Mouse (Mus musculus) layer of hippocampus, adult 11-12 months (tissue): ENCODE results near the gene Glp2r.

ENCODE experiments used
- DNase-seq: peaks from one replicate; pipeline ENCODE4 v3.0.0; 2022; ENCODE audit warnings: low spot score

Gene Glp2r

GRCm38 (mm10) chr11:67657685-67658382, 113.1 kb downstream of the Glp2r start:
- DNase-seq = peak; percentile 60

DNA sequence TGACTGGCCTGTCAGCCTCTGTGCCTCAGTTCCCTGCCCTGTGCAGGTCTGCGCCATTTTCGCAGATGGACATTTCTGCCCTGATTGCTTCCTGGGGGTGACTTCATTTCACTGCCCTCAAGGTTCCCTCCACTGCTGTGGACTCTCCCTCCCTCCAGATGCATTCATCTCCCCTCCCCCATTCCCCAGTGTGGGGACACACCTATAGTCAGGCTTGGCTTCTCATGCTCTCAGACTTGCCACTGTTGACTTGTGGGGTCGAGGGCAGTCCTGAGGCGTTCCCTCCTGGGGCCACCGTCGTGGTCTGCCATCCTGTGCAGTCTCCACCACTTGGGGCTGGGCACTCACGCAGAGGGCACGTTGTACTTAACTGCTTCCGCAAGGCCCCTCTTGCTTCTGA, 114.1 kb downstream of the Glp2r start:
- DNase-seq = no peak

- no peak for DNase-seq
Measured at GRCm38 (mm10) chr11:67656366-67656765, 114.6 kb downstream of the Glp2r start.

GRCm38 (mm10) chr11:67655236-67655959, 115.6 kb downstream of the Glp2r start:
- DNase-seq = peak; percentile 69

GRCm38 (mm10) chr11:67654514-67654913, 116.4 kb downstream of the Glp2r start:
- DNase-seq = no peak

DNA sequence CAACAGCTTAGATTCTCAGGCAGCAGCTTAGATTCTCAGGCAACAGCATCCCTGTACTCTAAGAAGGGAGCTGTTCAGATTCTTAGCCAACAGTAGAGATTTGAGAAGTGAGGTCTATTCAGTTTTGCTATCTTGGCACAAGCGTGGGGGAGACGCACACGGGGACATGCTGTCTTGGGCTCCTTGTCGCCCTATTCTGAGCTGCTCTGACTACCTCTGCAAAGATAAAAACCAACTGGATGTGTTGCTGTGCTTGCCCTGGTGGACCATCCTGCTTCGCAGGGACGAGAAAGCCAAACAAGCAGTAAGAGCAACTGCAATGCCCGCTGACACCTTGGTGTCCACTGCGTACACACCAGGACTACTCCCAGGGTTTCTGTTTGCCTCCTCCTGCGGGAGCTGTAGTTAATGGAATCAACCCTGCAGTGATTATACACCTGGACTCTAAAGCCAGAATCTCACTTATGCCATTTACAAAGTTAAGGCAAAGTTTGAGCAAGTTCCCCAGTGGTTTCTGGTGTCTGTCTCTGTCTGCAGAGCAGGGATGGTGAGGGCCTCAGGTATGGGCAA, 117.3 kb downstream of the Glp2r start:
- DNase-seq = no peak

DNA sequence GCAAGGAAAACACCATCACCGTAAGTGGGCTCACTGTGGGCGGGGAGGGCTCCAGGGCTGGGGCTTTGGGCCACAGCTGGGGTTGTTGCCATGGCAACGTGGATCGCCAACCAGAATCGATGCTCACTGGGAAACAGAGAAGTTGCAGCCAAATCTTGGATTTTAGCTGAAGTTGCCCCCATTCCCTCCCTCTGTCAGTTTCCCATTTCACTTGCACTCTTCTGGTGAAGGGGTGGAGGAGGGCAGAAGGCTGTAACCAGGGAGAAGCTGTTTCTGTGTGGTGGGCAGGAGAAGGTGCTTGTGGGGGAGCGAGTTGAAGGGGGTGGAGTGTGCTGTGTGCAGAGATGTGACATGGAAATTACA, 118.1 kb downstream of the Glp2r start:
- DNase-seq = no peak

GRCm38 (mm10) chr11:67652194-67652892, 118.6 kb downstream of the Glp2r start:
- peak; percentile 54 for DNase-seq

DNA sequence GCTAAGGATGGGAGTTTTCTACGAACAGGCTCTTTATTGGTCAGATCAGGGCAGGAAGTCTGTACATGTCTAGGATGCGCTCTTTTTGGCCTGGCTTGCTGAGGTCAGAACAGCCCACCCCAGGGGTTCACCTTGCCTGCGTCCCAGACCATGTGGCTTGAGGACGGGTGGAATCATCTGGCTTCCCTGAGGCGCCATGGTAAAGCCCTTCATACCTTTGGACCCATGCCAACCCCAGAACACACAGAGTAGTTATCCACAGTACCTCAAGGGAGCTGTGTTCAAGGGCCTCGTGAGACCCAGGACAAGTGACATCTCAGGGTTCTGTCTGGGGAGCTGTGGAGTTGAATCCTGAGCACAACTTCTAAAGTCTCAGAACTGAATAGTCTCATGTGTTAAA, 119.2 kb downstream of the Glp2r start:
- DNase-seq = no peak

DNA sequence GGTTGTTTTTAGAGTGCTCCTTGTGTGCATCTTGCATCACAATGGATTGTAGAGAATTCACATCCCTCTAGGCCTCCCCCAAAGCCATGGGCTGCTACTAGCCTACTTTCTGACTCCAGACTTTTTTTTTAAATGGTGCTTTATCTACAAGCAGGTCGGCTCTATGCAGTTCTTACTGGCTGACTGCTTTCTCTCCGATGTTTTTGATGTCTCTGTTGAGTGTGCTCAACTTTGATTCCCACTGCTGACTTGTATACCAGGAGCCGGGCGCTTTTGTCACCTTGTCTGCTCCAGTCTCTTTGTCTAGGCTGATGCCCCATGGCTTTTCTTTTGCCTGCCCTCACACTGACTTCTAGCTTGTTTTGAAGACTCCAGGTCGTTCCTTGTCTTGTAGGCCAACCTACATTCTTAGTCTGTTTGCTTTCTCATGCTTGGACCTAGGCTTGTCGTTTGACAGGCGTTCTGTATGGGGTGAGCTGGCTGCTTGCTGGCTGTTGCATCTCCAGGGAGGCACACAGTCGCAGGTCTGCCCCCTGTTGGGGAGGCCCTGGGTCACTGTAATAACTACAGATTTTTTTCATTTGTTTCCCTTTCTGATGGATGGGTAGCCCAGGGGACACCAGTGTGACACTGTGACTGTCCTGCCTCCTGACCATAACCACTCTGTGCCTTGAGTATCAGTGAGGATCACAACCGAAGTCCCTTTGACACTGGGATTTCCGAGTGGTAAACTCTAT, 120.8 kb downstream of the Glp2r start:
- DNase-seq = no peak

- peak; percentile 74 for DNase-seq
Measured at GRCm38 (mm10) chr11:67648651-67649407, 122.1 kb downstream of the Glp2r start.

DNA sequence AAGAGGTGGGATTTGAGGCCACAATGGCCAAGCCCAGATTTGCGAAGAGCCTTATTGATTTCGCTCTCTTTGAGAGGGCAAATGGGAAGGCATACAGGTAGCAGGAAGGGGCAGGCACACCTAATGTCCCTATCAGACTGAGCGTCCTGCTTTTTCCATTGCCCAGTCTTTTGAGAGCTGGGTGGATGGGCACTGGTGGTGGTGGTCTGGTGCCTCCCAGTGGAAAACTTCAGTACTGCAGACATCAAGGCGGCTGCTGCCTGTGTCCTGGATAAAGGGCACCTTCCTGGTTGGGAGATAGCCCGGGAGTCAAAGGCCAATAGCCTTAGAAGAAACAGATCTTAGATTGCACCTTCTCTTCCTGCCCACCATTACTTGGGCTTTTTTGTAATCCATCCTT, 123.2 kb downstream of the Glp2r start:
- peak; percentile 88 for DNase-seq

DNA sequence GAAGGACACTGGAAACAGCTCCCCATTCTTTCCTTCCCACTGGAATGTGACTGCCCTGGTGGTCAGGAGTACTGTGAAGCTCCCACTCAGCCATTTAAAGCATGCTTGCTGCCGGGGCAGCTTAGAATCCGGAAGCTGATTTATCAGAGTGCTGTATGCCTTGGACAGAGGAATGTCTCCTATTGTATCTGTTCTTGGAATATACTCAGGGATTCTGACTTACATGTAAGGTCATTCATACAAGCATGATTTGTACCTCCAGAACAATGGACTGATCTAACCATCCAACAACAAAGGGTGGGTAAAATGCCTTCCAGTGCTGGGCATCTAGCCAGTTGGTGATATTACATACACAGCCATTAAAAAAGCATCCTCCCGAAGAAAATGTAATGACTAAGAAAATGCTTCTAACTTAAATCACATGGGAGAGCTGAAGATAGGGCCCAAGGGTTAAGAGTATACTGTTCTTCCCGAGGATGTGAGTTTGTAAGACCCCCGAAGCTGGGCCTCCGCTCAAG, 126.3 kb downstream of the Glp2r start:
- no peak for DNase-seq

DNA sequence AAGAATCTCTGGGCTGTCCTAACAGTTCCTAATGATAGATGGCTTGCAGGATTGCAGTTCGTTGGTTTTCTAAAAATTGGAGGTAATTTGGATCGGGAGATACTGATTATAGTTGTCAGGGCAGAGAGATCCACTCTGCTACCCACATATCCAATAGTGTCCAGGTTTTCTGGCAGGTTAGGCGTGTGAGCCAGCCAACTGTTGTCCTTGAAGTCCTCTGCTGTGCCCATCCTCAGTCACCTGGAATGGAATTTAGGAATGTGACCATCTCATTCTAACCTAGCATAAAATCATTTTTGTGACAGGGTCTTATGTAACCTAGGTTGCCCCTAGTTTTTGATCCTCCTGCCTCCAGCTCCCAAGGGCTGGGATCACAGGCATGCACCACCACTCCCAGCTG, 127.5 kb downstream of the Glp2r start:
- DNase-seq = no peak

GRCm38 (mm10) chr11:67642835-67643234, 128.1 kb downstream of the Glp2r start:
- DNase-seq = no peak

DNA sequence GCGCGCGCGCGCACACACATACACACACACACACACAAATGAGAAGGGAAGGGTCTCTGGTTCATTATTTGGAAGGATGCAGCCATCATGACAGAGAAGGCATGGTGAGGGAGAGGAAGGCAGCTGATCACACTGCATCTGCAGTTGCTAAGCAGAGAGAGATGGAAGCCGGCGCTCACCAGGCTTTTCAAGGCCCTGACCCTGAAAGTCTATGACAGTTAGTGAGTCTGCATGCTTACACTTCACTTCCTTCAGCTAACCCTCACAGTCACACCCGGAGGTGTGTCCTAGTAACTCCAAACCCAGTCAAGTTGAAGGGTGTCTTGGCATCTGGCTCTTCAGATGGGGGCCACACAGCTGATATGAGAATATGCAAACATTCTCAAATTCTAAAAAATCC, 128.5 kb downstream of the Glp2r start:
- no peak for DNase-seq

- DNase-seq = no peak
Measured at GRCm38 (mm10) chr11:67640299-67640698, 130.7 kb downstream of the Glp2r start.

DNA sequence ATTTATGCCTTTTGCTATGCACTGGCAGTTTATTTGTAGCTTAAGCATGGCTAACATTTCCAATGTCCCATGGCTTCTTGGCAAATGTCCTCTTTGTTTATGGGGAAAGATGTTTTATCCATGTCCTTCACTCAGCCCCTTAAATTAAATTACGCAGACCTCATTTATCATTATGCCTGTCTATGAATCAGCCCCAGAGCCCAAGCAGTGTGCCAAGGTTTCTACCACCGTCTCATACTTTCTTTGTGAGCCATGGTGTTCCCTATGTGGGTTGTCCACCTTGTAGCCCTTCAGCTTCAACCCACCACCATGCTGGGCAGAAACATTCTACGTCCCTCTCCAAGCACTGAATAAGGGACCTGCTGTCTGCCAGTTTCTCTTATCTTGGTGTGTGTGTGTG, 132.6 kb downstream of the Glp2r start:
- DNase-seq = no peak

DNA sequence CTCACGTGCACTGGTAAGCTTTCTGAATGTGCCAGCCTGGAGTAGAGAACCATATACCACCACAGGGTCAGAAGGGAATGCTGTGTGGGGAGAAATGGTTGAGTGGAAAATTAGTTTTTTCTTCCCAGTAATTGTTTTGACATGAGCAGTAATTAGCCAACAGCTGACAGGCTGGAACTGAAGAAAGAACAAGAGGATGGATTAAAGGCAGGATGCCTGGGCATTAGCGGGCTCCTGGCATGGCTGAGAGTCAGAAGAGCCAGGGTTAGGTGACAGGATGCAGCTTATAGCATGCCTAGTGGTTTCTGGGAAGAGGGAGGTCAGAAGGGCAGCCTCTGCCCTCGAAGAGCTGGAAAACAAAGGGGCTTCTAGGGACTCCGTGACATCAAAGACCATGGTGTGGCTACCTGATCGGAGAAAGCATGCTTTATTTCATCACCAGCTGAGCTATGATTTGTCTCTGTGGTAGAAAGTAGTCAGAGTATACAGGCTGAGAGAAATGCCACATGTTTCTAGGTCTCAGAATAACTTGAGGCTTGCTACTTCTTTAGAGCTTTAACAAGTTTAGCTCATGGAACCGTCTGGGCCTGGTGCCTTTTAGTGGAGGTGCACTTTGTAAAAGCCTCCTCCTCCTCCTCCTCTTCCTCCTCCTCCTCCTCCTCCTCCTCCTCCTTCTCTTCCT, 133.9 kb downstream of the Glp2r start:
- no peak for DNase-seq

DNA sequence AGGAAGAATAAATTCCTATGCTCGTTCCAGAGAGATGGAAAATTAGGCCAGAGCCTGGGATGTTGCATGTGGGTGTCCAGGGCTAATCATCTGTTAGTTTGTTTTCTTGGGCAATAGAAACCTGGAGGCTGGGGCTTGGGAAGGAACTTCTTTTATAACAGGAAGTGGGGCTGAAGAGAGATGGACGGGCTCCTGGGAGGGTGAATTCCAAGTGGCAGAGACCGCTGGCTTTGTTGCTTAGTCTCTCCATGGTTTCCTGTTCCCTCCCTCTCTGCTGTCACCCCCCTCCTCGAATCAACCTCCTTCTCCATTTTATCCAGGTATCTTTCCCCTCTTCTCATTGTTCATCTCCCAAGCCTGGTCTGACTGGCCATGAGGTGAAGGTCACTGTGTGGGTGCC, 134.8 kb downstream of the Glp2r start:
- no peak for DNase-seq
